Mouse (Mus musculus): Measurements from ENCODE around the gene Gkap1.

GRCm38 (mm10) chr13:58213801-58214200 lies 61.7 kb downstream of the Gkap1 start:
- no peak for TF ChIP-seq NANOG (IDR thresholded peaks at IDR 0.05; ENCODE audit: borderline replicate concordance, low read length)
- no peak for TF ChIP-seq CTCF (conservative IDR thresholded peaks at IDR 0.05; ENCODE audit: low read length)
- no peak for TF ChIP-seq POU5F1 (IDR thresholded peaks at IDR 0.05; ENCODE audit: borderline replicate concordance, low read length)

All from E14TG2a.4 (cell line).